Mouse (Mus musculus) lung, adult 2 months (tissue): ENCODE data around the gene Sstr5.

Source experiments
- CTCF ChIP-seq: fragments of 200-500 bp; IDR thresholded peaks from 2 replicates; pipeline ENCODE4 v1.5.1; 2011; ENCODE audit warnings: mild to moderate bottlenecking, low read length, control low read depth; ENCODE audit not compliant: insufficient read depth
- POLR2A ChIP-seq: fragments of 200-500 bp; IDR thresholded peaks from 2 replicates; pipeline ENCODE4 v1.6.1; 2011; ENCODE audit warnings: low read depth, mild to moderate bottlenecking, control low read depth, low read length, borderline replicate concordance; ENCODE audit errors: extremely low read depth

DNA sequence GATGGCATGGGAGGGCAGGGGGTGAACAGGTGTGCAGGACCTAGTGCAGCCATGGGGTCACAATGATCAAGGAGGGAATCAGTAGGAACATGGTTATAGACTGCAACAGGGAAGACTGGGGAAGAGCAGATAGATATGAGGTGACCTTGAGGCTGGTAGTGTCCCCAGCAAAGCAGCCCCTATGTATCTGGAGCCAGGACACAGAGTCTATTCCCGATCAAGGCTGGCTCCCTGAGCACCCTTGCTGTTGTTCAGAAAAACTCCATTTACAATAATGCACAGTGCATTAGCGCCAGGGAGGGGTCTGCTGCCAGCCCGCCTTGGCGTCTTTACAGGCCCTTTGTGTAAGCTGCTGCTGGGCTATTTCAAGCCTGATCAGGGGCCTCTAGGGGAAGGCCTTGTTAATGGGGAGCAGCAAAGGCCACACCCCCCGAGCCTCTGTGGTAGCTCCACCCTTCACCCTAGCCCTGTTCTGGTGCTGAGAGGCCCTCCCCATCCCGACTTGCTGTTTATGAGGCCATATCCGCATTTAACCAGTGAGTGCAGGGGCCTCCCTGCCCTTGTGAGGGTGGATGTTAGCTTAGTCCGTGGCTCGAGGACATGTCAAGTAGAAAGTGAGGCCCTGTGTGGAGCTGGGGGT, 34.7 kb downstream of the Sstr5 start:
- TF ChIP-seq CTCF (no peak), POLR2A (no peak)
